Mouse (Mus musculus) heart, embryonic 12.5 days (tissue): ENCODE data around the gene Cfap74. TPM values are rescaled to one million over a fixed set of nuclear protein-coding genes. Genes with fewer than 3 reads are reported as not detected.

Source experiments
- ATAC-seq: fragments of 200-750 bp; cut with Nextera tagmentation; 2 replicates; pipeline ENCODE4 v1.8.0; 2017; ENCODE audit warnings: moderate TSS enrichment, moderate library complexity; ENCODE audit not compliant: insufficient number of reproducible peaks, low FRiP score
- H3K27ac ChIP-seq: fragments of 300-500 bp; sonication (generic); 2 replicates; pipeline ENCODE4 v1.5.1; 2016; ENCODE audit warnings: mild to moderate bottlenecking, moderate library complexity; ENCODE audit not compliant: poor library complexity, severe bottlenecking
- H3K27me3 ChIP-seq: fragments of 300-500 bp; sonication (generic); replicated peaks from 2 replicates; pipeline ENCODE4 v1.6.1; 2016; ENCODE audit warnings: mild to moderate bottlenecking, moderate library complexity
- H3K36me3 ChIP-seq: fragments of 300-500 bp; sonication (generic); 2 replicates; pipeline ENCODE4 v1.6.1; 2016; ENCODE audit warnings: mild to moderate bottlenecking, moderate library complexity
- H3K4me1 ChIP-seq: fragments of 300-500 bp; sonication (generic); replicated peaks from 2 replicates; pipeline ENCODE4 v1.6.1; 2016; ENCODE audit warnings: mild to moderate bottlenecking
- H3K4me2 ChIP-seq: fragments of 300-500 bp; sonication (generic); 2 replicates; pipeline ENCODE4 v1.6.1; 2016; ENCODE audit warnings: mild to moderate bottlenecking, moderate library complexity
- H3K4me3 ChIP-seq: fragments of 300-500 bp; sonication (generic); 2 replicates; pipeline ENCODE4 v1.5.1; 2016; ENCODE audit warnings: mild to moderate bottlenecking
- H3K9ac ChIP-seq: fragments of 300-500 bp; sonication (generic); 2 replicates; pipeline ENCODE4 v1.6.1; 2016; ENCODE audit warnings: mild to moderate bottlenecking, moderate library complexity
- H3K9me3 ChIP-seq: fragments of 300-500 bp; sonication (generic); replicated peaks from 2 replicates; pipeline ENCODE4 v1.6.1; 2016; ENCODE audit warnings: mild to moderate bottlenecking, moderate library complexity
- WGBS: fragments of 180-500 bp; shearing (Covaris S2); methylation state at CpG from one replicate; pipeline ENCODE4 v1.1.7; 2016; 5-methylcytosine and 5-hydroxymethylcytosine counted together
- polyA plus RNA-seq: library from polyadenylated mRNA; unstranded; fragments of >200 nt; fragmentation: Nextera tagmentation; extraction: Ambion mirVana; gene quantifications from 2 replicates; pipeline ENCODE4 v1.2.1, GENCODE M21; 2016

The Cfap74 gene
- polyA plus RNA-seq, 1 experiment from 2014 or later, result 0.87 TPM

DNA sequence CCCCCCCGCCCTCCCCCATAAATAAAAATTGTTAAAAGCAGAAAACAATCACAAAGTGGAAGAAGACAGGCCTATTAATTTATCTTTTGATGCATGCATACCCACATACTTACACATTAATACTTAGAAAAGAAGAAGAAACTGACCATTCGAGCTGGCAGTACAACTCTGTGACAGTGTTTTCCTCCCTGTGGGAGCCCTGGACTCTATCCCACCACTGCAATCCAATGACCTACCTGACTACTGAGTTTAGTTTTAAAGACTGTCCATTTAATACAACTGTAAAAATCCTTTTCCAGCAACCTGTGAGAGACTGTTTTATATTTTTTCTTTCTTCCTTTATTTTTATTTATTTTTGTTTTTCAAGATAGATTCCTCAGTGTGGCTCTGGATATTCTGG, 92.1 kb downstream of the Cfap74 start:
- Histone ChIP-seq H3K27me3 (no peaks in the 10 kb centered on the region), H3K9ac (no peak overlapping the region), H3K36me3 (0 out of 2 replicates have a peak, but pooled peaks cover 8% of the 10 kb centered on the region), H3K4me2 (no peak overlapping the region), H3K4me3 (no peak overlapping the region), H3K9me3 (no peaks in the 10 kb centered on the region), H3K4me1 (peaks cover 30% of the 10 kb centered on the region), H3K27ac (no peak overlapping the region)
- WGBS, result 75% methylated on average over 2 of the region's 2 CpGs
- ATAC-seq, result no peak

DNA sequence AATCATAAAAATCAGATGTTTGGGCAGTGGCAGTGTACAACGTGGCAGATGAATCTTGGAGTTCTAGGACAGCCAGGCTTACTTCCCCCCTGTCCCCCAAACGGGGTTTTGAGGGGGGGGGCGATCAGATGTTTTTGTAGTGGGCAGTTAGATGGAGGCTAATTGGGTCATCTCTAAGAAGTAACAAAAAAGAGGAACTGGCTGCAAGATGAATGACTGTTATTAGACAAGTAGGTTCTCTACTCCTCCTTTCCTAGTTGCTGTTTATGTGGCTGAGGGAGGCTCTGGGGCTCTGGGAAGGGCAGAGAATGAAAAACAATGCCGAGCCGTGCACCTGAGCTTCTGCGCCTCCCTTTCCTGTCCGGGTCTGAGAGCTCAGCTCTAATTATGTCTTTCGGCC, 96.1 kb downstream of the Cfap74 start:
- no peak overlapping the region for H3K27ac ChIP-seq
- H3K27me3 ChIP-seq, result no peaks in the 10 kb centered on the region
- no peak overlapping the region for H3K4me3 ChIP-seq
- no peaks in the 10 kb centered on the region for H3K9me3 ChIP-seq
- 72% methylated on average over 8 of the region's 8 CpGs for WGBS
- H3K9ac ChIP-seq, result no peak overlapping the region
- peaks cover 33% of the 10 kb centered on the region for H3K4me1 ChIP-seq
- 0 out of 2 replicates have a peak, but pooled peaks cover 5% of the 10 kb centered on the region for H3K36me3 ChIP-seq
- H3K4me2 ChIP-seq, result no peak overlapping the region
- no peak for ATAC-seq

DNA sequence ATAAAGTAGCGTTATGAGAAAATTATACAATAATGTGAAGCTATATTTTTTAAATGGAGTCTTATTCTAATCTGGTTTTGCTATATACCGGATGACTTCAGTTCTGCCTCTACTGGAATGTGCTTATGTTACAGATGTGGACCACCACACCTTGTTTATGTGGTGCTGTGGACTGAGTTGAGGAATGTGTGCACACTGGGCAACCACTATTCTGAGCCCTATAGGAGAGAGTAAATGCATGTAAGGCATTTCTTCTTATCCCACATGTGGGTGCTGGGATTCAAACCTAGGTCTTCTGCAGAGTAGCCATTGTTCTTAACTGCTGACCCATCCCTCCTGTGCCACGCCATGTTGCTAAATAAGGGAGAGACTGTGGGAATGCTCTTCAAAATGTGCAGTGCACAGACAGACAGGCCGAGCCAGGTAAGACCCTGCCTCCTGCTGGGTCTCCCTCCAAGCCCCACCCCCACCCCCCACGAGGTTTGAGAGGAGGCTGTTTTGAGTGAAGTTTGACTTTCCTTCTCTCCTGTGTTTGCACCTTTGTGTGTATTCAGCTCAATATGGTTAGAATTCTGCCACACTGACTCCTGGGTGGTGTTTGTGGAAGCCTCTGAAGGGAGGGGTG, 96.8 kb downstream of the Cfap74 start:
- no peak overlapping the region for H3K9ac ChIP-seq
- peaks cover 36% of the 10 kb centered on the region for H3K4me1 ChIP-seq
- ATAC-seq, result no peak
- H3K27me3 ChIP-seq, result no peaks in the 10 kb centered on the region
- H3K9me3 ChIP-seq, result no peaks in the 10 kb centered on the region
- 78% methylated on average over 5 of the region's 5 CpGs for WGBS
- H3K4me2 ChIP-seq, result no peak overlapping the region
- no peak overlapping the region for H3K4me3 ChIP-seq
- 0 out of 2 replicates have a peak, but pooled peaks cover 5% of the 10 kb centered on the region for H3K36me3 ChIP-seq
- no peak overlapping the region for H3K27ac ChIP-seq

DNA sequence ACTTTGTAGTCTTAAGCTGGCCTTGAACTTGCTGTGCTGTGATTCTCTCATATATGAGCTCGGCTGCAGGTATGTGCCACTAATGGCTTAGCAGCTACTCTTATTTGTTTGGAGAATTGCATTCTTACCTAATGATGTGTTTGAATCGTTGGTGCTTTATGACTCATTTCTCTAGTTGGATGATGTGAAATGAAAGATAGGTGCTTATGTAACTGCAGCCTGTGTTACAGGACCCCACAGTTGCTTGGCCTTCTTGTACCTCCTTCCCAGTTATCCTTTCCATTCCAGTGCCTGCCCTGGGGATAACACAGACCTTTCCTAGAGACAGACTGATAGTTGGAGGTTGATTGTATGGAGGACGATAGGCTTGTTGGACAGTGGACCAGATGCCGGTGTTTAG, 99.6 kb downstream of the Cfap74 start:
- Histone ChIP-seq H3K9ac (no peak overlapping the region), H3K4me3 (no peak overlapping the region), H3K27me3 (no peaks in the 10 kb centered on the region), H3K9me3 (no peaks in the 10 kb centered on the region), H3K4me1 (peaks cover 25% of the 10 kb centered on the region), H3K36me3 (0 out of 2 replicates have a peak, but pooled peaks cover 5% of the 10 kb centered on the region), H3K27ac (no peak overlapping the region), H3K4me2 (no peak overlapping the region)
- 87% methylated on average over 4 of the region's 4 CpGs for WGBS
- ATAC-seq, result no peak

DNA sequence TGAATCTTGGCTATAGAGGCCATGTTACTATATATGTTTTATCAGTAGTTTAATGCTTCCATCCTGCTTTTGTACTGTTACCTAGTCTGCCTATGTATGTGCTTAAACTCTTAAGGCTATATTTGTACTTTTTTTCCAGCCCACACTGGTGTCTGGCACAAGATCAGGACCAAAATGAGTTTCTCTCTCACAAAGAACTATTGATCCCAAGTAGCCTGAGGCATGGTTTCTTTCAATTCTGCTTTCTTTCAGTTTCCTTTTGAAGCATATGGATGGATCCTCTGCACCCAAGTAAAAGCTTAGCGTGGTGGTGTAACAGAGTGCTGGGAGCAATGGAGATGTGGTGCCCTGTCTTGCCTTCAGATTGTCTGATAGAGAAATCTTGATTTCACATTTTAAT, 102.0 kb downstream of the Cfap74 start:
- no peak for ATAC-seq
- Histone ChIP-seq H3K27me3 (no peaks in the 10 kb centered on the region), H3K27ac (no peak overlapping the region), H3K9me3 (no peaks in the 10 kb centered on the region), H3K36me3 (0 out of 2 replicates have a peak, but pooled peaks cover 2% of the 10 kb centered on the region), H3K4me1 (peaks cover 9% of the 10 kb centered on the region), H3K4me3 (no peak overlapping the region), H3K9ac (no peak overlapping the region), H3K4me2 (no peak overlapping the region)
- WGBS, result 87% methylated on average over 1 of the region's 1 CpGs

DNA sequence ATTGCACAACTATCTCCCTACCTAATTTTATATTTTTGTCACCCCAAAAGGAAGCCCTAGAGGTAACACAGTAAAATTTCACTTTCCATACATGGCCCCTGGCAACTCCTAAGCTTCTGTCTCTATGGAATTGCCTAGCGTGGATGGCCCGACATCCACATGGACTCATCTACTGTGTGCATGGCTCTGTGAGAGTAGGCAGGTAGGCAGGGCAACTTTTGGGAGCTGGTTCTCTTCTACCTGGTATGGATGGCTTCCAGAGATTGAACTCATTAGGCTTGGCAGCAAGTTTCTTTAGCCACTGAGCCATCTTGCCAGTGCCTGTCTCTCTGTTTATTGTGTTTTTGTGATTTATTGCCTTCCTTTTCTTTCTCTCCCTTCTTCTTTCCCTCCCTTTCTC, 105.8 kb downstream of the Cfap74 start:
- H3K4me3 ChIP-seq, result no peak overlapping the region
- H3K27ac ChIP-seq, result no peak overlapping the region
- H3K4me1 ChIP-seq, result peaks cover 6% of the 10 kb centered on the region; the same call in 1 of the 2 replicates
- ATAC-seq, result no peak
- no peak overlapping the region for H3K4me2 ChIP-seq
- no peaks in the 10 kb centered on the region for H3K27me3 ChIP-seq
- H3K9ac ChIP-seq, result no peak overlapping the region
- H3K36me3 ChIP-seq, result peaks cover 16% of the 10 kb centered on the region; the same call in 1 of the 2 replicates
- no peaks in the 10 kb centered on the region for H3K9me3 ChIP-seq
- WGBS, result 87% methylated on average over 2 of the region's 2 CpGs

Other genes starting within 250 kb of the Cfap74 start
- gene Ski, start 186.6 kb upstream of the Cfap74 start, polyA plus RNA-seq, result 11.9 and 14.0 TPM in 2 replicates
- 61.0 and 65.1 TPM in 2 replicates for gene Faap20, start 159.4 kb upstream of the Cfap74 start, polyA plus RNA-seq
- gene Prkcz, start 47.8 kb upstream of the Cfap74 start, polyA plus RNA-seq, result 6.9 and 8.3 TPM in 2 replicates
- gene Gabrd, start 11.1 kb upstream of the Cfap74 start, polyA plus RNA-seq, result not detected in 2 replicates
- gene Tmem52, start 59.9 kb downstream of the Cfap74 start, polyA plus RNA-seq, result not detected in 2 replicates
- 394 and 400 TPM in 2 replicates for gene Gnb1, start 82.2 kb downstream of the Cfap74 start, polyA plus RNA-seq
- 52.0 and 52.5 TPM in 2 replicates for gene Nadk, start 153.2 kb downstream of the Cfap74 start, polyA plus RNA-seq
- 8.9 and 9.1 TPM in 2 replicates for gene Slc35e2, start 192.2 kb downstream of the Cfap74 start, polyA plus RNA-seq
- 51.8 and 52.3 TPM in 2 replicates for gene Cdk11b, start 215.7 kb downstream of the Cfap74 start, polyA plus RNA-seq
- gene Gm10563, start 236.2 kb downstream of the Cfap74 start, polyA plus RNA-seq, result not detected in 2 replicates
- gene Mmp23, start 244.2 kb downstream of the Cfap74 start, polyA plus RNA-seq, result 72.0 and 75.7 TPM in 2 replicates